Mouse (Mus musculus): Measurements from ENCODE around the gene Hist1h4d. TPM values are rescaled to one million over a fixed set of nuclear protein-coding genes. Genes with fewer than 3 reads are reported as not detected.
A peak's percentile ranks its signal among the peaks of the same experiment; 100 is the strongest.
"Not testable (repeated sequence)": the region's sequence is repeated elsewhere in the genome, so short reads cannot be mapped to it uniquely, and the experiment has no call there.

Hist1h4d gene
- polyA plus RNA-seq, 1 experiment, result 2.8 TPM

DNA sequence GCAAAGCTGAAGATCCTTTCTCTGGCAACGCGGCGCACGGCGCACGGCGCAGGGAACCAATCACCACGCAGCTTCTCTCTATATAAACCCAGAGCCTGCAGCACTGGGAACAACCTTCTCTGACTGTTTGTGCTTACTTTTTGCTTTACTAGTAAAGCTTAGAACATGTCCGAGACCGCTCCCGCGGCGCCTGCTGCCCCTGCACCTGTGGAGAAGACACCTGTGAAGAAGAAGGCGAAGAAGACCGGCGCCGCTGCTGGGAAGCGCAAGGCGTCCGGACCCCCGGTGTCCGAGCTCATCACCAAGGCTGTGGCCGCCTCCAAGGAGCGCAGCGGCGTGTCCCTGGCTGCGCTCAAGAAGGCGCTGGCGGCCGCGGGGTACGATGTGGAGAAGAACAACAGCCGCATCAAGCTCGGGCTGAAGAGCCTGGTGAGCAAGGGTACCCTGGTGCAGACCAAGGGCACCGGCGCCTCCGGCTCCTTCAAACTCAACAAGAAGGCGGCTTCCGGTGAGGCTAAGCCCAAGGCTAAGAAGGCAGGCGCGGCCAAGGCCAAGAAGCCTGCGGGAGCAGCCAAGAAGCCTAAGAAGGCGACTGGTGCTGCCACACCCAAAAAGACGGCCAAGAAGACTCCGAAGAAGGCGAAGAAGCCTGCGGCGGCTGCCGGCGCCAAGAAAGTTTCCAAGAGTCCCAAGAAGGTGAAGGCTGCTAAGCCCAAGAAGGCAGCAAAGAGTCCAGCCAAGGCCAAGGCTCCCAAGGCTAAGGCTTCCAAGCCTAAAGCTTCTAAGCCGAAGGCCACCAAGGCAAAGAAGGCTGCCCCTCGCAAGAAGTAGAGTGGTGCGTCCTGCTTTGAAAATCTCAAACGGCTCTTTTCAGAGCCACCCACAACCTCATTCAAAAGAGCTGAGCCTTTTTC is 26.2 kb upstream of the Hist1h4d start:
- TF ChIP-seq MYOD1 (IDR thresholded peaks at IDR 0.05; ENCODE audit: control insufficient read depth, insufficient read length, low read depth) (no peak), USF1 (IDR thresholded peaks at IDR 0.05; ENCODE audit: low read depth) (no peak), MYOG (IDR thresholded peaks at IDR 0.05; ENCODE audit: control insufficient read depth, extremely low read depth, insufficient read length) (no peak), CTCF (IDR thresholded peaks at IDR 0.05; ENCODE audit: control insufficient read depth, insufficient read depth, insufficient read length) (no peak), MAX (IDR thresholded peaks at IDR 0.05) (no peak), FOSL1 (IDR thresholded peaks at IDR 0.05; ENCODE audit: insufficient read depth, low read length, poor library complexity, severe bottlenecking) (no peak), CEBPB (IDR thresholded peaks at IDR 0.05; ENCODE audit: low read depth) (peak; percentile 37)
- H3K79me3 ChIP-seq (ENCODE audit: low read depth), result no peaks in the 10 kb centered on the region
- H3K27me3 ChIP-seq (ENCODE audit: control insufficient read depth, insufficient read depth, insufficient read length), result no peaks in the 10 kb centered on the region
- no peaks in the 10 kb centered on the region for H3K79me2 ChIP-seq (ENCODE audit: control insufficient read depth, insufficient read depth)
- peak overlapping the region; percentile 93 for H3ac ChIP-seq (ENCODE audit: control insufficient read depth, insufficient read length, low read depth)
- H3K36me3 ChIP-seq (ENCODE audit: control insufficient read depth, insufficient read depth), result no peaks in the 10 kb centered on the region
- H3K4me3 ChIP-seq (ENCODE audit: insufficient read depth, poor library complexity, severe bottlenecking), result peak overlapping the region; percentile 47

DNA sequence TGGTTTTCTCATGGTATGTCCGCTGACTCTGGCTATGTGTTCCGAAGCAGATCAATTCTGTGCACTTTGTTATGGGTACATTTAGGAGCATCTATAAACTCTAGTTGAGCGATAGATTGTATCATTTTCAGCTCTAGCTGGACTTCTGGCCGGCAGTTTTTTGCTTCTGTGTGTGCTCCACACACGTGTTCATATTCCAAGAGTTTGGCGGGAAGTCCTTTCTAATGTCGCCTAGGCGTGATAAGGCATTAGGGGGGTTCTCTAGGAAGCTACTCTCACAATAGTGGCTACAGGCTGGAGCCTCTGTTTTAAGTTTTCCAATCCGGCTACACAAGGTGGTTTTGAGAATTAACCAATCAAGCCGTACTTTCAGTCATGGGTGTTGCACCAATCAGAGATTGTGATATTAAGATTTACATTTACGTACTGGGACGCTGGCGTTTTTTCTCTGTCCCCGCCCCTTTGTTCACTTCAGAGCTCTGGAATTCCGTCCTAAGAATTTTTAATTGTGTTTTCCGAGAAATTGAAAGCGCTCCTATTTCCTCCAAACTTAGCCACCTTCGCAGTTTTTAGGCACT is 25.5 kb upstream of the Hist1h4d start:
- Histone ChIP-seq H3K36me3 (ENCODE audit: control insufficient read depth, insufficient read depth) (no peaks in the 10 kb centered on the region), H3K27me3 (ENCODE audit: control insufficient read depth, insufficient read depth, insufficient read length) (no peaks in the 10 kb centered on the region), H3ac (ENCODE audit: control insufficient read depth, insufficient read length, low read depth) (peak overlapping the region; percentile 93), H3K79me3 (ENCODE audit: low read depth) (no peaks in the 10 kb centered on the region), H3K79me2 (ENCODE audit: control insufficient read depth, insufficient read depth) (no peaks in the 10 kb centered on the region), H3K4me3 (ENCODE audit: insufficient read depth, poor library complexity, severe bottlenecking) (peak overlapping the region; percentile 47)
- peak; percentile 60 for TF ChIP-seq MAX (IDR thresholded peaks at IDR 0.05)
- TF ChIP-seq CEBPB (IDR thresholded peaks at IDR 0.05; ENCODE audit: low read depth), result no peak

DNA sequence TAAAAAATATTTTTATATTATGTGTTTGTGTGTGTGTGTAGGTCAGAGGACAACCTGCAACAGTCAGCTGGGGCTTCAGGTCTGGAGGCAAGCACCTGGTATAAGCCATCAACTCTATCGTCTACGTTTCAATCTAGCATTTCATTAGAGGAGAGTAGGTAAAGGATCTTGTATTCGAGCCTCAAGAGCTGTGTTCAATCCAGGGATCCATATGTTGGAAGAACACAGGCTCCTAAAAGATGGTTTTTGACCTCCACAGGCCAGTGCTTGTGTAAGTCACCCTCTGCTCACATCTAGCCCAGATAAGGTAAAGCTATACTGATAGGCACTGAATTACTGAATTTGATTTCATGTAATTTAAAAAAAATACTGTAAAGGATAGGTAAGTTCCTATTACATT is 24.5 kb upstream of the Hist1h4d start:
- H3K4me3 ChIP-seq (ENCODE audit: insufficient read depth, poor library complexity, severe bottlenecking), result no peak overlapping the region
- no peaks in the 10 kb centered on the region for H3K27me3 ChIP-seq (ENCODE audit: control insufficient read depth, insufficient read depth, insufficient read length)
- no peaks in the 10 kb centered on the region for H3K36me3 ChIP-seq (ENCODE audit: control insufficient read depth, insufficient read depth)
- H3K79me2 ChIP-seq (ENCODE audit: control insufficient read depth, insufficient read depth), result no peaks in the 10 kb centered on the region
- TF ChIP-seq CTCF (IDR thresholded peaks at IDR 0.05; ENCODE audit: control insufficient read depth, insufficient read depth, insufficient read length) (no peak), CEBPB (IDR thresholded peaks at IDR 0.05; ENCODE audit: low read depth) (no peak), FOSL1 (IDR thresholded peaks at IDR 0.05; ENCODE audit: insufficient read depth, low read length, poor library complexity, severe bottlenecking) (no peak), USF1 (IDR thresholded peaks at IDR 0.05; ENCODE audit: low read depth) (no peak), MYOD1 (IDR thresholded peaks at IDR 0.05; ENCODE audit: control insufficient read depth, insufficient read length, low read depth) (no peak)
- no peaks in the 10 kb centered on the region for H3K79me3 ChIP-seq (ENCODE audit: low read depth)
- H3ac ChIP-seq (ENCODE audit: control insufficient read depth, insufficient read length, low read depth), result no peak overlapping the region

DNA sequence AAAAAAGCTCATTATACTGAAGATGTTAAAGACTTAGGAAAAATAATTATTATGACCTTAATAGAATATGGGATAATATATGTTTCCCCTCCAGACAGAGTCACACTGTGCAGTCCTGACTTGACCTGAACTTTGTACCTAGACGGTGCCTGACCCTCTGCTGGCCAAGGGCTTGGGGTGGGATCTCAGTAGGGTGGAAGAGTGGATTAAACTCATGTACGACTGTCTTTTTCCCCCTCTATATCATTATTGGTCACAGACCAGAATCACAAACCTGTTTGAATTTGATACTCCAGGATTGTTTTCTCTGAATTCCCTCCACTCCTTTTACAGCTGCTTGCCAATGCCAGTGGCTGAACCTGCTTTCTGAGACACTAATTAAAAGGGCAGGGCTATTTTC is 20.7 kb upstream of the Hist1h4d start:
- not testable (repeated sequence) for H3K79me2 ChIP-seq (ENCODE audit: control insufficient read depth, insufficient read depth); H3ac ChIP-seq (ENCODE audit: control insufficient read depth, insufficient read length, low read depth); H3K4me3 ChIP-seq (ENCODE audit: insufficient read depth, poor library complexity, severe bottlenecking); H3K79me3 ChIP-seq (ENCODE audit: low read depth); H3K36me3 ChIP-seq (ENCODE audit: control insufficient read depth, insufficient read depth); H3K27me3 ChIP-seq (ENCODE audit: control insufficient read depth, insufficient read depth, insufficient read length)

DNA sequence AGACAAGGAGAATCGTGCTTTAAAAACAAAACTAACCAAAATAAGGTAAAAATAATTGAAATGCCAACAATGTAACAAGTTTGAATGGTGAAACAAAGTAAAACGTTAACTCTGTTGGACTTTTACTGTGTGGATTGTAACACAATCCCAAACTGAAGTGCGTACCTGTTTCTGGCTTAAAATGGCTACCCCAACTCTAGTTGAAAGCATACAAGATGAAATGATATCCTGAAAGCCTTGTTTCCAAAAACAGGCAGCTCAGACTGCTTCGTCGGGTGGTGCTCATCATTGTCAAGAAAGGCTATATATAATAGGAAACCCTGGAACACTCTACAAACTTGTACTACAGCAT is 19.9 kb upstream of the Hist1h4d start:
- H3ac ChIP-seq (ENCODE audit: control insufficient read depth, insufficient read length, low read depth); H3K79me2 ChIP-seq (ENCODE audit: control insufficient read depth, insufficient read depth); H3K27me3 ChIP-seq (ENCODE audit: control insufficient read depth, insufficient read depth, insufficient read length); H3K36me3 ChIP-seq (ENCODE audit: control insufficient read depth, insufficient read depth); H3K79me3 ChIP-seq (ENCODE audit: low read depth); H3K4me3 ChIP-seq (ENCODE audit: insufficient read depth, poor library complexity, severe bottlenecking): not testable (repeated sequence)

DNA sequence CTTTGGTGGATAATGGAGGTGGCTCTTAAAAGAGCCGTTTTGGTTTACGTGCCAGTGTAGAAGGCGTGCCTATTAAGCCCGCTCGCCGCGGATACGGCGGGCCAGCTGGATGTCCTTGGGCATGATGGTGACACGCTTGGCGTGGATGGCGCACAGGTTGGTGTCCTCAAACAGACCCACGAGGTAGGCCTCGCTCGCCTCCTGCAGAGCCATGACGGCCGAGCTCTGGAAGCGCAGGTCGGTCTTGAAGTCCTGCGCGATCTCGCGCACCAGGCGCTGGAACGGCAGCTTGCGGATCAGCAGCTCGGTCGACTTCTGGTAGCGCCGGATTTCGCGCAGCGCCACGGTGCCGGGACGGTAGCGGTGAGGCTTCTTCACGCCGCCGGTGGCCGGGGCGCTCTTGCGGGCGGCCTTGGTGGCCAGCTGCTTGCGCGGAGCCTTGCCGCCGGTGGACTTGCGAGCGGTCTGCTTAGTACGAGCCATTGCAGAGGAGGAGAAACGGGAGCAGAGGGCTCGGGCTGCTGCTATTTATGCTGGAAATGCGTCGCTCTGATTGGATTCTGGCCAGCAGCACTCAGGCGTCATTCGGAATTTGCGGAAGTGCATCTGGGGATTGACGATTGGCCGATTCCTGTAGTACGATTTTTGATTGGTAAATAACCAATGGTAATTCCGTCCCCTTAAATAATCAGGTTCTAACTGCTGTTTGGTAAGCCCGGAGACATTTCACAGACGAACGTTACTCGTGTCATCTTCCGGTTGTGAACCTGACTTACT is 19.3 kb upstream of the Hist1h4d start, which contains the start of gene Hist1h3e:
Hist1h3e (minus strand) TSS at position 487 of the 777 bp plus-strand sequence.
- peak within 1 kb of the TSS; percentile 63 for H3ac ChIP-seq (ENCODE audit: control insufficient read depth, insufficient read length, low read depth)
- not testable (repeated sequence) for H3K36me3 ChIP-seq (ENCODE audit: control insufficient read depth, insufficient read depth); H3K79me3 ChIP-seq (ENCODE audit: low read depth); H3K27me3 ChIP-seq (ENCODE audit: control insufficient read depth, insufficient read depth, insufficient read length); H3K79me2 ChIP-seq (ENCODE audit: control insufficient read depth, insufficient read depth); H3K4me3 ChIP-seq (ENCODE audit: insufficient read depth, poor library complexity, severe bottlenecking)

All from C2C12 (cell line).